Mouse (Mus musculus): ENCODE measurements around the gene Pyroxd2.

Gene Pyroxd2

DNA sequence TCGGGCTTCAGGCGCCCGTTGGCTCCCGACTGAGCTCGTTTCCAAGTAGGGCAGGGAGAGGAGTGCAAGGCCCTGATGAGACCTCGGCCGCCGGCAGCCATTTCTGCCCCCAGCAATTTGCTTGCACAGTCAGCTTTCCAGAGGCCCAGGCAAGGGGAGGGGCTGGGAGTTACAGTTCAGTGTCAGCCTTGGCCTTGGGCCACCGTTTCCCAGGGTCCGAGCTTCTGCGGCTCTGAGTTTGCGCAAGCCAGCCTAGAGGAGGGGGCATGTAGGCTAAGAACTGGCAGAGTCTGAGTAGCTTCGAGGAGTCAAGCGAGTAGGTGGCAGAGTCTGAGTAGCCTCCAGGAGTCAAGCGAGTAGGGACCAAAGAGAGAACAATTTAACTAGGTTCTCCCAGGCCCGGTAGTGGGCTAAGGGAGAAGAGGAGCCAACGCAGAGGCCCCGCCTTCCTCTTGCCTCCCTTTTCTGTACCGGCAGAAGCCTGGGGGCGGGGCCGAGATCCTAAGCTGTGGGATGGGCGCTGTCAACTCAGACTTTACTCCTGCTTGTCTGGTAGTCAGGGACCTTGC, at the start of gene Pyroxd2:
Pyroxd2 (minus strand) TSS at position 413 of the 569 bp plus-strand sequence.
- in situ Hi-C loops (cut with MboI; ENCODE audit: low sequenced_read_pairs), result no loop called here

GRCm38 (mm10) chr19:42797866-42798265, 45.3 kb upstream of the Pyroxd2 start:
- in situ Hi-C loops (cut with MboI; ENCODE audit: low sequenced_read_pairs), result loop anchor here (25.0 kb wide), 1 partner anchor 814 kb away; the partner anchor contains the start of gene Nkx2-3

DNA sequence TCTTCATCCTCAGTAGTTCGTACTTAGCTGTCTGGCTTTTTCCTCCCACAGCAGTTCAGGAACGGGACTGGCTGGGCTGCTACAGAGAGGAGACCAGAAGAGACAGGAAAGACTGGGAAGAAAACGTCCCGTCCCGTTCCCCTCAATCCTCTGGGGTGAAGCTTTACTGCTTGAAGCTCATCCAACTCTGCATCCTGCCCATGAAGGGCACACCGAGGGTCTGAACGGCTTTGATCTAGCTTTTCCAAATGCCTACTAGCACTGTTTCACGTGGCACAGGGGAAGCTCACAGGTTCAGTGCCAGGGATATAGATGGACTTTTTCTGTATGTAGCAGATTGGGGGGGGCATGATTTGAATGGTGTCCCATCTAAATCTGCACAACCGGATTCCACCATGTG, 43.2 kb upstream of the Pyroxd2 start:
- in situ Hi-C loops (cut with MboI; ENCODE audit: low sequenced_read_pairs), result loop anchor here (25.0 kb wide), 1 partner anchor 816 kb away; the partner anchor contains the start of gene Nkx2-3

DNA sequence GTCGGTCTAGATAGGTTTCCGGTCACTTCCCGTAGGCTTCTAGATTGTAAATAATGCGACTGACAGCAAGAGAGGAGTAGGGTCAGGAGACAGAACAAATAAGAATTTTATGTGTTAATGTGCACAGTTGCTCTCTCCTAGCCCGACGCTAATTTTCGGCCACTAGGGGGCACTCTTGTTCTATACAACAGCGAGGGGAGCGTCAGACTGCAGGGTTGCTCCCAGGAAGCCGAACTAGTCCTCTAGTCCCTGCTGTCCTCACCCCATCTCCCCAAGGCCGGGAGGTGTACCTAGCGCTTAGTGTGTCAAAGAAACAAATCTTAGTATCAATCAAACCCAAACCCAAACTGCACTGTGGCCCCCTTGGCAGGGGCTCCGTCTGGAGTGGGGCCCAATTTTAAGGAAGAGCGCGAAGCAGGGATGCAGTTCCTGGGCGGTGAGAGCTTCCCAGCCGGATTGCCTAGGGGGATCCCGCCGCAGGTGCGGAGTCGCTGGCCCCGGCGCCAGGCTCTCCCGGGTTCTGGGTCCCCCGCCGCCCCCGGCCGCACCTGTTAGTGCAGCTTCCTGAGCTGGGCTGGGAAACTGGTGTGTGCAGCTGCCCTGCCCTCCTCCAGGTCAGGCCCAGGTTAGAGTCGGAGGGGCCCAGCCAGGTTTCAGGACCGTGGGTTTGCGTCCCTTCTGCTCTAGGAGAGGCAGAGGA, 42.5 kb upstream of the Pyroxd2 start:
- in situ Hi-C loops (cut with MboI; ENCODE audit: low sequenced_read_pairs), result loop anchor here (25.0 kb wide), 1 partner anchor 817 kb away; the partner anchor contains the start of gene Nkx2-3

DNA sequence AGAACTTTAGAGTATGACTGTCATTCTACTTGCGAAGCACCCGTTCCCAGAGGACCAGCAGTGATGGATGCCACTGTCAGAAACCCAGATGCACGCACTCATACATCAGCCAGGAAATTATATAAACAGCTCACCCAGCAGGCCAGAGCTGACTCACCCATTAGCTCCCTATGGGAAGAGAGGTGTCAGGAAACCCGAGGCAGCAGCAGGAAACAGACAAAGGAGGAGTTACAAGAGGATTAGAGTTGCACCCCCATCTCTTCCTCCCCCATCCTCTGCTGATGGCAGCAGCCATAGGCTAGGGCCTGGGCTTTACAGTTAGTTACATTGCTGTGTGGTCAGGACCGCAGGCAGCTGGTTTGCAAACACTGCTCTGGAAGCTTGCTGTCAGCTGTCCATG, 35.7 kb upstream of the Pyroxd2 start:
- in situ Hi-C loops (cut with MboI; ENCODE audit: low sequenced_read_pairs), result loop anchor here (25.0 kb wide), 1 partner anchor 824 kb away; the partner anchor contains the start of gene Nkx2-3

GRCm38 (mm10) chr19:42785562-42786220, 33.1 kb upstream of the Pyroxd2 start:
- in situ Hi-C loops (cut with MboI; ENCODE audit: low sequenced_read_pairs), result loop anchor here (25.0 kb wide), 1 partner anchor 827 kb away; the partner anchor contains the start of gene Nkx2-3

GRCm38 (mm10) chr19:42785129-42785528, 32.6 kb upstream of the Pyroxd2 start:
- in situ Hi-C loops (cut with MboI; ENCODE audit: low sequenced_read_pairs), result loop anchor here (25.0 kb wide), 1 partner anchor 827 kb away; the partner anchor contains the start of gene Nkx2-3

GRCm38 (mm10) chr19:42780156-42780538, 27.6 kb upstream of the Pyroxd2 start:
- in situ Hi-C loops (cut with MboI; ENCODE audit: low sequenced_read_pairs), result loop anchor here (25.0 kb wide), 1 partner anchor 832 kb away; the partner anchor contains the start of gene Nkx2-3

GRCm38 (mm10) chr19:42779531-42780155, 27.1 kb upstream of the Pyroxd2 start, which contains the start of gene Hps1:
TSS of gene Hps1 (minus strand) at chr19:42779978.
- in situ Hi-C loops (cut with MboI; ENCODE audit: low sequenced_read_pairs), result loop anchor here (25.0 kb wide), 1 partner anchor 833 kb away; the partner anchor contains the start of gene Nkx2-3

GRCm38 (mm10) chr19:42777801-42778200, 25.2 kb upstream of the Pyroxd2 start:
- in situ Hi-C loops (cut with MboI; ENCODE audit: low sequenced_read_pairs), result loop anchor here (25.0 kb wide), 1 partner anchor 834 kb away; the partner anchor contains the start of gene Nkx2-3

- in situ Hi-C loops (cut with MboI; ENCODE audit: low sequenced_read_pairs), result loop anchor here (25.0 kb wide), 1 partner anchor 835 kb away; the partner anchor contains the start of gene Nkx2-3
Observed at GRCm38 (mm10) chr19:42776813-42777212, 24.2 kb upstream of the Pyroxd2 start.

DNA sequence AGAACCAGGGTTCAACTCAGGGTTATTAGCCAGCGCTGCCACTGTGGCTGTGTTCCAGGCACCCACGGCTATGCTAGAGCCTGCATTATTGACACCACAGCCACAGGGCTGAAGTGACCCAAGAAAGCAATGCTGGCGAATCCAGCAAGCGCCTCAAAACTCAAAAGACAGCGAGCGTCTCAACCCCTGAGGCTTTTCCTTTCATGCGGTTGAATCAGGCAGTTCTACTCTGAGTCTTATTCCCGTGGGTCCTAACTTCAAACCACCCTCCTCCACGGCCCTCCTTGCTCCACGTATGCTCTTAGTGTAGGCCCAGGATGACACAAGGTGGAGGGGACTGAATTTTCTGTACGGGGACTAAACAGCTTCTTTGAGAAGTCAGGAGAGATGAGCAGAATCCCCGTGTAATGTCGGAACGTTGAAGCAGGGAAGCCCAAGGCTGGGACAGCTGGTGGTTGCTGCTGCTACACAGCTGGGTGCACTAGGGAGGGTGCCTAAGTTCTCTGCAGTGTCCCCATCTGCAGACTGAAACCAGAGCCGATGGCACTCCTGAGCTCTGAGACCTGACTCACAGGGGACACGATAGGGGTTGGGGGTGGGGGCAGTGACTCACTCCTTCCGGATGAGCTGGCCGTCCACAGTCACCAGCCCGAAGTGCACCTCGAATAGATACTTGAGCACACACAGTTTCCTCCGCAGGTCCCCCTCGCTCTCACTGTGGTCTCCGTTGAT, 17.7 kb upstream of the Pyroxd2 start:
- in situ Hi-C loops (cut with MboI; ENCODE audit: low sequenced_read_pairs), result no loop called here

DNA sequence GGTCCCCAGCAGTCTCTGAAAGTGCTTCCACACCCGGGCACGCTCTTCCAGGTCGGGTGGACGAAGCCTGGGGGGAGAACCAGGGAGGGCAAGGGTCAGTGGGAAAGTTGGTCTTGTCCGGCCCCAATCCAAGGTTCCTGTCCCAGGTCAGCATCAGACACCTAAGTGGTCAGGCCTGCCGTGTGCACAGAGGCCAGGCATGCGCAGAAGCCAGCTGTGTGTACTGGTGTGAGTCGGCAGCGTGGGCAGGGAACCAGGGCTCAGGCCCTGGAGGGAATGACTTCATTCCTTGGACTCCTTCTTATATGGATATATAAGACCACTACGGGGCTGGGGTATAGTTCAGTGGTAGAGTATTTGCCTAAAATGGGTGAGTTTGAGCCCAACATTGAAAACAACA, 17.1 kb upstream of the Pyroxd2 start:
- in situ Hi-C loops (cut with MboI; ENCODE audit: low sequenced_read_pairs), result no loop called here

GRCm38 (mm10) chr19:42767361-42767760, 14.8 kb upstream of the Pyroxd2 start:
- in situ Hi-C loops (cut with MboI; ENCODE audit: low sequenced_read_pairs), result no loop called here

- in situ Hi-C loops (cut with MboI; ENCODE audit: low sequenced_read_pairs), result no loop called here
Observed at GRCm38 (mm10) chr19:42764398-42764797, 11.8 kb upstream of the Pyroxd2 start.

DNA sequence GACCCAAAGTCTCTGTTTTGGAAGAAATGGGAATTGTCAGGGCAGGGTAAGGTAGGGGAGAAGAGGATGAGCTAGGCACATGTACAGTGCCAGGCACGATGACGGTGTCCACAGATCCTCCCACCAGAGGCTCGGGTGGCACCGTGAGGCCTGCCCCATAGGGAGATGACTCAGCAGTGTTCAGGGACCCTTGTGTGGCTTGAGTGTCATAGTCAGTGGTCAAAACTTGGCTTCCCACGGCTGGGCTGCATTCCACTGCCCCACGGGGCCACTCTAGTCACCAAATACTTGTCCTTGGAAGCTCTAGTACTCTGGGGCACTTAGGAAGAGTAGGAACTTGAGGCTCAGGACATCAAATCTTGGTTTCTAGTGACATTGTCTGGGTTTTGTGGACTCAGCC, 4.1 kb upstream of the Pyroxd2 start:
- in situ Hi-C loops (cut with MboI; ENCODE audit: low sequenced_read_pairs), result no loop called here

DNA sequence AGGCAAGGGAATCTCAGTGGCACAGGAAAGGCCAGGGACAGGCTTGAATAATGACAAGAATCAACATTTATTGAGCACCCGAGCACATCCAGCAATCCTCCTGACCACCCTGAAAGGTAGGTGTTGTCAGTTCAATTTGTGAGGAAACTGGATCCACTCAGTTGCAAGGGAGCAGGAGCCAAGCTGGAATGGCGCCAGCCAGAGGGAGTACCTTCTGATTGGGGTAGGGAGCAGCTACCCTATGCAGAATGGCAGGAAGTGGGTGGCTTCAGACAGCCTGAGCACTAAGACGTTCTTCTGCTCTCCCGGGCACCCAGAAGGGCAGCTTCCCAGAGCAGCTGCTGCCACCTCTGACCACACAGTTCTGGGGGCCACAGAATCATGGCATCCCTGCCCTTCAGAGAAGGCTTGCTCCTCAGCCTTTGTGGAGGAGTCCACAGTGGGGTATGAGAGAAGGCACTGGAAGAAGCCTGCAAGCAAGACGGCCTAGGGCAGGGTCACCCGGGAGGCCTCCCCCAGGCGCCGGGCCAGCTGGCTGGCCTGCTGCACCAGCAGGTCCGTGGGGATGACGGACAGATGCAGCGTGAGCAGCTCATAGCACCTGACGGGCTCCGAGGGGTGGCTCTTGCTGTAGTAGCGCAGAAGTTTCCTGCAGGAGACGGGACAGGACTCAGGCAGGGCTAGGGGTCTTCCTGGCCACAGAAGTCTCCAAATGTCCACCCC, 2.7 kb upstream of the Pyroxd2 start:
- in situ Hi-C loops (cut with MboI; ENCODE audit: low sequenced_read_pairs), result no loop called here

- in situ Hi-C loops (cut with MboI; ENCODE audit: low sequenced_read_pairs), result no loop called here
Observed at GRCm38 (mm10) chr19:42753141-42753917, 754 bp upstream of the Pyroxd2 start.

- in situ Hi-C loops (cut with MboI; ENCODE audit: low sequenced_read_pairs), result no loop called here
Observed at GRCm38 (mm10) chr19:42750196-42750595, 2.4 kb downstream of the Pyroxd2 start.
